In genomic region chr16:75362095-75362494, GRCm38 (mm10) we compare ENCODE assay signal across 13 mouse cellular contexts.
A peak's percentile ranks its signal among the peaks of the same experiment; 100 is the strongest.
DNase-seq lines count a peak whose midpoint lies in the region; ATAC-seq and TF ChIP-seq lines count a peak whose summit lies in the region.
"Had no signal": no experiment of that assay in that cellular context is flagged by ENCODE, and none has a peak within 500 bp of the region (broad histone marks: within the 10 kb centered on the region; RNA-seq: fewer than 3 reads in every experiment).

No protein-coding gene starts in this region.

- intact Hi-C loops in heart, postnatal 10 days (cut with DNase I) = no loop called here

- H3K9ac ChIP-seq in heart, postnatal 0 days (replicated peaks; ENCODE audit: low read depth, low read length) = no peak overlapping the region
- H3K9ac ChIP-seq in lung, postnatal 0 days (replicated peaks; ENCODE audit: low read depth) = no peak overlapping the region
- H3K9ac ChIP-seq: liver, embryonic 15.5 days had no signal

- no peak for DNase-seq in heart, postnatal 0 days (ENCODE audit: low spot score)
- no peak for DNase-seq in heart, postnatal 10 days
- peak; percentile 31 for DNase-seq in lung, postnatal 0 days (ENCODE audit: low spot score)
- DNase-seq in lung, postnatal 36 days = no peak
- DNase-seq in brain, adult 2 months (ENCODE audit: low read depth, low spot score) = peak; percentile 69
- peak; percentile 62 for DNase-seq in retina, embryonic 14.5 days (ENCODE audit: low spot score)
- no peak for DNase-seq in layer of hippocampus, adult 9-11 months
- DNase-seq: cerebellum, adult 8-10 months; heart, adult 18-20 months; heart, postnatal 4 days; kidney, adult 2 months had no signal

- no peaks in the 10 kb centered on the region for H3K9me3 ChIP-seq in heart, postnatal 0 days (replicated peaks; ENCODE audit: control insufficient read depth, low read length)
- no peaks in the 10 kb centered on the region for H3K9me3 ChIP-seq in lung, postnatal 0 days (ENCODE audit: low read length)
- H3K9me3 ChIP-seq: liver, embryonic 15.5 days had no signal

- no peak overlapping the region for H3K4me2 ChIP-seq in heart, postnatal 0 days (ENCODE audit: low read depth, low read length)
- H3K4me2 ChIP-seq in lung, postnatal 0 days (replicated peaks; ENCODE audit: low read depth, low read length) = no peak overlapping the region
- H3K4me2 ChIP-seq: liver, embryonic 15.5 days had no signal

- no peaks in the 10 kb centered on the region for H3K4me1 ChIP-seq in heart, postnatal 0 days (ENCODE audit: control insufficient read depth, insufficient read depth)
- H3K4me1 ChIP-seq in lung, postnatal 0 days (ENCODE audit: insufficient read depth, low read depth, low read length) = no peaks in the 10 kb centered on the region
- H3K4me1 ChIP-seq: liver, embryonic 15.5 days had no signal

- H3K27ac ChIP-seq in heart, postnatal 0 days (ENCODE audit: low read depth) = no peak overlapping the region
- H3K27ac ChIP-seq in lung, postnatal 0 days (ENCODE audit: low read length) = no peak overlapping the region
- H3K27ac ChIP-seq: liver, embryonic 15.5 days had no signal

- H3K27me3 ChIP-seq in heart, postnatal 0 days (ENCODE audit: control insufficient read depth, insufficient read depth, low read length) = no peaks in the 10 kb centered on the region
- no peaks in the 10 kb centered on the region for H3K27me3 ChIP-seq in lung, postnatal 0 days (replicated peaks; ENCODE audit: insufficient read depth, low read length)
- H3K27me3 ChIP-seq: liver, embryonic 15.5 days had no signal

- 64% methylated on average over 4 of the region's 4 CpGs for WGBS in heart, postnatal 0 days
- 63% methylated on average over 4 of the region's 4 CpGs for WGBS in lung, postnatal 0 days

- TF ChIP-seq EP300 in heart, postnatal 0 days (IDR thresholded peaks at IDR 0.05; ENCODE audit: low read depth) = no peak
- TF ChIP-seq EP300 in lung, postnatal 0 days (IDR thresholded peaks at IDR 0.05) = no peak

- no peak overlapping the region for H3K4me3 ChIP-seq in heart, postnatal 0 days (ENCODE audit: low read depth, low read length)
- H3K4me3 ChIP-seq in lung, postnatal 0 days (ENCODE audit: low read depth, low read length) = no peak overlapping the region
- H3K4me3 ChIP-seq: liver, embryonic 15.5 days had no signal

- ATAC-seq in heart, postnatal 0 days (ENCODE audit: insufficient read depth, low read depth) = no peak
- no peak for ATAC-seq in lung, postnatal 0 days
- ATAC-seq in inflammation-experienced regulatory T-cells, adult 6 months = no peak

- no peaks in the 10 kb centered on the region for H3K36me3 ChIP-seq in heart, postnatal 0 days (replicated peaks; ENCODE audit: control insufficient read depth, insufficient read depth, low read length)
- no peaks in the 10 kb centered on the region for H3K36me3 ChIP-seq in lung, postnatal 0 days (ENCODE audit: insufficient read depth, low read length)
- H3K36me3 ChIP-seq: liver, embryonic 15.5 days had no signal

- TF ChIP-seq CTCF in heart, postnatal 0 days (IDR thresholded peaks at IDR 0.05; ENCODE audit: low read depth) = peak; percentile 41
- peak; percentile 58 for TF ChIP-seq CTCF in lung, postnatal 0 days (IDR thresholded peaks at IDR 0.05)

Comparison
In these comparisons a context has a peak if more than half of its experiments do, and no peak if none do; other contexts are left out.
1. DNase-seq: peak in lung, postnatal 0 days (single experiment), brain, adult 2 months (single experiment) and retina, embryonic 14.5 days (single experiment); none in heart, postnatal 0 days (single experiment), heart, postnatal 10 days (0 of 2), lung, postnatal 36 days (single experiment) and layer of hippocampus, adult 9-11 months (single experiment).